Mouse (Mus musculus): ENCODE data around the gene Prpf40b. TPM values are rescaled to one million over a fixed set of nuclear protein-coding genes. Genes with fewer than 3 reads are reported as not detected.

Prpf40b gene
- total RNA-seq, 2 experiments from 2014 or later, result 46.0 to 50.6 TPM

GRCm38 (mm10) chr15:99285189-99285535 lies 9.7 kb upstream of the Prpf40b start:
- no peak for DNase-seq (ENCODE audit: low spot score in 2 of 2)

GRCm38 (mm10) chr15:99290586-99290985 lies 4.3 kb upstream of the Prpf40b start:
- DNase-seq (ENCODE audit: low spot score in 2 of 2), result no peak

GRCm38 (mm10) chr15:99294287-99294686 lies 600 bp upstream of the Prpf40b start:
- DNase-seq (ENCODE audit: low spot score in 2 of 2), result no peak

GRCm38 (mm10) chr15:99295484-99295981 lies 646 bp downstream of the Prpf40b start, which contains the start of gene Fam186b:
Gene Fam186b (minus strand): TSS chr15:99295888.
- peak; percentile 39 to 46 for DNase-seq (ENCODE audit: low spot score in 2 of 2)

GRCm38 (mm10) chr15:99296213-99296612 lies 1.3 kb downstream of the Prpf40b start:
- DNase-seq (ENCODE audit: low spot score in 2 of 2), result no peak

- DNase-seq (ENCODE audit: low spot score in 2 of 2), result no peak
Measured at GRCm38 (mm10) chr15:99307476-99307875, 12.6 kb downstream of the Prpf40b start.

GRCm38 (mm10) chr15:99309549-99309948 lies 14.7 kb downstream of the Prpf40b start:
- no peak for DNase-seq (ENCODE audit: low spot score in 2 of 2)

GRCm38 (mm10) chr15:99310617-99311016 lies 15.7 kb downstream of the Prpf40b start:
- no peak for DNase-seq (ENCODE audit: low spot score in 2 of 2)

- no peak for DNase-seq (ENCODE audit: low spot score in 2 of 2)
Measured at GRCm38 (mm10) chr15:99314891-99315290, 20.0 kb downstream of the Prpf40b start.

GRCm38 (mm10) chr15:99316314-99317266 lies 21.7 kb downstream of the Prpf40b start:
- peak; percentile 68 to 74 for DNase-seq (ENCODE audit: low spot score in 2 of 2)

GRCm38 (mm10) chr15:99317267-99317651 lies 22.4 kb downstream of the Prpf40b start:
- DNase-seq (ENCODE audit: low spot score in 2 of 2), result no peak

- no peak for DNase-seq (ENCODE audit: low spot score in 2 of 2)
Measured at GRCm38 (mm10) chr15:99318071-99318470, 23.2 kb downstream of the Prpf40b start.

GRCm38 (mm10) chr15:99318861-99319410 lies 24.0 kb downstream of the Prpf40b start:
- no peak for DNase-seq (ENCODE audit: low spot score in 2 of 2)

GRCm38 (mm10) chr15:99319411-99319871 lies 24.6 kb downstream of the Prpf40b start:
- no peak for DNase-seq (ENCODE audit: low spot score in 2 of 2)

GRCm38 (mm10) chr15:99320168-99320674 lies 25.3 kb downstream of the Prpf40b start:
- DNase-seq (ENCODE audit: low spot score in 2 of 2), result no peak

GRCm38 (mm10) chr15:99320978-99321377 lies 26.1 kb downstream of the Prpf40b start:
- DNase-seq (ENCODE audit: low spot score in 2 of 2), result no peak

GRCm38 (mm10) chr15:99324151-99324550 lies 29.3 kb downstream of the Prpf40b start:
- no peak for DNase-seq (ENCODE audit: low spot score in 2 of 2)

- DNase-seq (ENCODE audit: low spot score in 2 of 2), result no peak
Measured at GRCm38 (mm10) chr15:99325598-99325997, 30.7 kb downstream of the Prpf40b start.

- no peak for DNase-seq (ENCODE audit: low spot score in 2 of 2)
Measured at GRCm38 (mm10) chr15:99326407-99326806, 31.5 kb downstream of the Prpf40b start.

- no peak for DNase-seq (ENCODE audit: low spot score in 2 of 2)
Measured at GRCm38 (mm10) chr15:99326959-99327358, 32.1 kb downstream of the Prpf40b start.

- no peak for DNase-seq (ENCODE audit: low spot score in 2 of 2)
Measured at GRCm38 (mm10) chr15:99328011-99328410, 33.1 kb downstream of the Prpf40b start.

- no peak for DNase-seq (ENCODE audit: low spot score in 2 of 2)
Measured at GRCm38 (mm10) chr15:99330324-99330723, 35.4 kb downstream of the Prpf40b start.
